Mouse (Mus musculus): ENCODE data around the gene Kif26b.

DNA sequence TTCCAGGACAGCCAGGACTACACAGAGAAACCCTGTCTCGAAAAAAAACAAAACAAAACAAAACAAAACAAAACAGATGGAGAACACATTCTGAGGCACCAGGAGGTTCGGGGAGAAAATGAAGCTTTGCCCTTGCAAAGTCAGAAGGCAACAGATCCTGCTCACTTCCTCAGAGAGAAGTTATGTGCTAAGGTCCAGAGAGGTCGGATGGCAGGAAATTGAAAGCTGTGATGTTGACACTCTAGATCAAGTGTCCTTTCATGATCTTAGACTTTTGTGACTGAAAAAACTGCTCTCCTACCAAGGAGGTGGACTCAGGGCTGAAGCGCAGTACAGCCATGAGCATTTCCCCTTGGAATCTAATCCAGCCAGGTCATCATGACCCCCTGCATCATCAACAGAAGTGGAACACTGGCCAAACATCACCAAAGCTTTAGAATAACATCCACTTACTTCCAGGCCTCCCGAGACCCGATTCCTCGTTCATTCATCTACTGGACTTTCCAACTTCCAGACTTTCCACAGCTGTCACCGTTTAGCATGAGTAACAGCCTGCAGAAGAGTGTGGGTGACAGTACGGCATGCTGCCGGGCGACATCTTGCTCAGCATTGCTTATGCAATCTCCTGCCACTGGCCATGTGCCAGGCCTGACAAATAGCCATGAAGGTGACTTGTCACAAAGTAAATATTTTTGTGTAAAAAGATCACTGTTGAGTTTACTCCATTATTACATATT, 112.0 kb downstream of the Kif26b start:
- no peak for TF ChIP-seq CTCF (IDR thresholded peaks at IDR 0.05; ENCODE audit: extremely low read depth, insufficient read depth, insufficient read length, insufficient replicate concordance)
- TF ChIP-seq POLR2A (IDR thresholded peaks at IDR 0.05; ENCODE audit: low read depth, low read length): no peak
